Mouse (Mus musculus) megakaryocyte, adult 5-6 weeks (primary cell): ENCODE measurements at regions not wholly inside any gene's neighbourhood (a gene's known extent, or its start where the extent isn't known, plus 50 kb on each side); places are given as distances from the start of the nearest gene placed in this dataset.

ENCODE experiments used
- ATAC-seq: 2 replicates; pipeline ENCODE4 v1.8.0; 2016; ENCODE audit warnings: mild to moderate bottlenecking, inconsistent platforms; ENCODE audit not compliant: poor library complexity, severe bottlenecking

DNA sequence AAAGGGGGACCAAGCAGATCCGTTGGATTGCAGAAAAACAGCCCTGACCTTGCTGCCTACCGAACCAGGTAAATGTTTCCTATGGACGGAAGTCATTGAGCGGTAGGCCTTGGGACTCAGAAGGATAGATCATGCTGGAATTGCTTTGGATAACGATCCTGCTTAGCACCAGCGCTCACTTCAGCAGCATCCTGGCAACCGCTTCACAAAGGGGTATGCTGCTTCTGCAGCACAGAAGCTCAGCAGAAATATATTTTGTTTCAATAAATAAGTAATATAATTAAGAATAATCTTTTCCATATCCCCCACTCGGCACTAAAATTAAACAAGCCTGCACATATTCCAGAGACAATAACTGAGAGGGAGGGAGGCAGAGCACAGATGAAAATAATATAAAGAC is 296.0 kb downstream of the Meis1 start:
- ATAC-seq = no peak

DNA sequence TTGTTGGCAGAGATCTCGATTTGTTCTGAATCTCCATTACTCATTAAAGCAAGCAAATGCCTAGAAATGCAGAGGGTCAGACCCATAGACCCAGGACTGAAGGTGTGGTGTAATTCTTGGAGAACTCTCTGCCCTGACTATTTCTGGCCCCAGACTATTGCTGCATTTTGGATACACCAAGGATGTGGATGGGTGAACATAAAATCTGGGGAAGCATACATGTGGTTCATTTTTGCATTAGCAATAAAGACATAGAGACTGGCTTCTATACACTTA is 303.0 kb downstream of the Meis1 start:
- ATAC-seq = no peak

DNA sequence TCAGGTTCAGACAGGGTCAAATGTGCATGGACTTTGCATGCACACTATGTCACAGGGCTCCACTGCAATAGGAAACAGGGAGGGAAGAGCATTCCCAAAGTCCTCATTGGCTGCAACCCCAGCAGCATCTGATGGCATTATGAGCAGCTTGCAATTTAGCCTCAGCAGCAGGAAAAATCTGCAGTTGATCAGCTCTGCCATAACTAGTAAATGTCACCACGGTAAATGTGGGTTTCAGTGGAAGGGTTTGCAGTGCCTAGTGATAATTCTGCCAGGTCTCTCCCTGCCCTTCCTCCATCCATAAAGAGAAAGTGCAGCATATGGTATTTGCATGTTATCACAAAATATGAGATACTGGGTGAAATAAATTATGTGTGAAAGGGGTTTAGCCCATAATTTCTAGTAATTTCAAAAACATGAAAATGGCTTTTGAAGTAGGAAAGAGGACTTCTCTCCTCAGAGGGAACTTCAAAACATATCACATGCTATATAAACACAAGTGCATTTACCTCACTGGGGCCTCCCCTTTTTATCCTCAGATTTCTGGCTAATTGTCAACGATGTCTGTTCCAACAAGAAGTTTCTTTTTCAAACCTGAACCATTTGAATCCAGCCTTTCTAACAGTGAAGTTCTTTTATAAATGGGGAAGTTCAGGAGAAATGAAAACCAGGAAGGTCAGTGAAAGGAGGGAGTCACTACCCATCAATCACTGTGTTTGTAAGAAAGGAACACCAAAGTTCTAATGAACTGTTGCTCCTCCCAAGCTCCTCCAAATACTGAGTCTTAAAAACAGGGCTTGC is 303.5 kb downstream of the Meis1 start:
- ATAC-seq = no peak

DNA sequence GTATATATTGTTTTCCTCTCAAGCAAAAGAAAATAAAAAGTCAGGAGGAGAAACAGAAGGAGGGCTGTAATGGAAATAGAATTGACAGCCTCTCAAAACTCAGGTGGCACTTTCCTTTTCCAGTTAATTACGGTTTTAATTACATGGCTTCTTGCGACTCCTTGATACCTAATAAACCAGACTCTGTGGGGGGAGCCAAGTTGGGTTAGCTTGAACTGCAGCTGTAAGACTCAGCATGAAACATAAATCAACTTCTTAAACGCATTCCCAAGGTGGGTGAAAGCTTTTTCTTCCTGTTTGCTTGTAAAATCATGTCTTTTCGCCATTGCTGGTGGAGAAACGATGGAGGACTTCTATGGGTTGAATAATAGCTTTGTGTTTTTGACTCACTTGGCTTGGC is 304.4 kb downstream of the Meis1 start:
- ATAC-seq = no peak

DNA sequence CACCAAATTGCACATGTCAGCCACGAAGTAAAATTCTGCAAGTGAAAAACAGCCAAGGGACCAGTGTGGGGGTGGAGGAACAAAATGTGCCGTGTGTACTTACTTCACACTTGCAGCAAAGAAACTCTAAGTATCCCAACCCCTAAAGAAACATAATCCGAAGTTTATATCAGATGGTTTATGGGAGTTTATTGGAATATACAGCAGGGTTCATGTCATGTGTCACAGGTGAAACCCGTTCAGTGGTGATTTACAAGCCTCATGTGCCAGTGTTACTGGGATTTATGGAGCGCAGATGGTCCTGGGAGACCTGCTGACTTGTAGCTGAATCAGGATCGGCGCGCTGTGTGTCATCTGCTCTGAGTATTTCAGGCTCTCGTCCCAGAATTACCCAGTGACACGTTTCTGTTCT is 306.1 kb downstream of the Meis1 start:
- ATAC-seq = no peak

DNA sequence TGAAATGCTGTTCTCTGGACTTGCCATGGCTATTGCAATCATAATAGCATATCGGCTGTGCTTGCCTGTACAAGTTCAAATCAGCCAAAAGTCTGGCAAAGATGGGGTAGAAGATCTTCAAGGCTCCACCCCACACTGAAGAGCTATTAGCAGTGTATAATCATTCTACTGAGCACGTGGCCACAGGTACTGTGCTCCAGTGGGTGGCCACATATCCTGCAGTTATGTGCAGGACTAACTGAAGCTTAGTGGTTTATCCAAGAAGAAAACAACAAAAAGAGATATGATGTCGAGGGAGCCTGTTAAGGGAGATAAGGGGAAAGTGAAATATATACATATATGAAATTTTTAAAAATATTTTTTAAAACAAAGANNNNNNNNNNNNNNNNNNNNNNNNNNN is 309.2 kb downstream of the Meis1 start:
- ATAC-seq = no peak

DNA sequence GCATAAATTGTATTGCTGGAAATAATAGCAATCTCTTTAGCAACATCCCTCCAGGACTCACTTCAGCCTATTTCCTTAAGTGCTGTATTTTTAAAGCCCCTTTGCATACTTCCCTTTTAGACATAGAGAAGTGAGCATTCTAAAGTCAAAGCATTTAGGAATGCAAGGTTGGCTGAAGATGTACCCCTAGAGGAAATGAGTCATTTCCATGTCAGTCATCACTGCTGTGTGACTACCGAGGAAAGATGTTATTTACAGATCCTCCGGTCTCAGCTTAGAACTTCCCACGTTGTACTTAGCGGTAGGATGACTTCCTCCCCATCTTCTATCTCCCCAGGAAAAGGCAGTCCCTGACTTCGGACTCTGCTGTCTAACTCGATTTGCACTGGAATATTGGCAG is 337.2 kb downstream of the Meis1 start:
- no peak for ATAC-seq

DNA sequence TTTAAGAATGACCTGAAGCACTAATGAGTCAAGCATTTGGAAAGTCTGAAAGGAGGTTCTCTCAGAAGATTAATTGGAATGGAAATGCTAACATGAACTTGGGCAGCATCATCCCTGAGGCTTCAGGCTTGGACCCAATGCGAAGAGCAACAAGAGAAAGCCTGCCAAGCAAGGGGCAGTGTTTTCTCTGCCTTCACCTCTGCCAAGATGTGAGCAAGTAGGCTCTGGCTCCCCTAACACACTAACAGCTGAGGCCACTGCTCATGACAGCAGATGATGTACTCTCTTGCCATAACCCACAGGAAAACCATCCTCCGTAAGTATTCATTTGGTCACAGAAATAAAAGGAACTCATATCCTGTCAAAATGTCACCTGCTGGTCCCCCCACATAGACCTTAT is 341.9 kb downstream of the Meis1 start:
- no peak for ATAC-seq

DNA sequence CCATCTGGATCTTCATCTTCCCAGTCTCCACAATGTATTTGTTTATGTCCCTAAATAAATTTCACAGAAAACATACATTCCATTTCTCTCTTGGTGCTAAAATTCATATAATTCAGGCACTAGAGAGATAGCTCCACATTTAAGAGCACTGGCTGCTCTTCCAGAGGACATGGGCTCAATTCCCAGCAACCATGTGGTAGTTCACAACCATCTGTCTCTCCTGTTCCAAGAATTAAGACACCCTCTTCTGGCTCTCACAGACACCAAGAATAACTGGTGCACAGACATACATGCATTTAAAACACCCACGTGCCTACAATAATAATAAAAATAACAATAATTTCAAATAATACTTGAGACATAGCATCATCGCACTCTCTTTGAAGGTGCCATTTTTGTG is 347.8 kb downstream of the Meis1 start:
- no peak for ATAC-seq

DNA sequence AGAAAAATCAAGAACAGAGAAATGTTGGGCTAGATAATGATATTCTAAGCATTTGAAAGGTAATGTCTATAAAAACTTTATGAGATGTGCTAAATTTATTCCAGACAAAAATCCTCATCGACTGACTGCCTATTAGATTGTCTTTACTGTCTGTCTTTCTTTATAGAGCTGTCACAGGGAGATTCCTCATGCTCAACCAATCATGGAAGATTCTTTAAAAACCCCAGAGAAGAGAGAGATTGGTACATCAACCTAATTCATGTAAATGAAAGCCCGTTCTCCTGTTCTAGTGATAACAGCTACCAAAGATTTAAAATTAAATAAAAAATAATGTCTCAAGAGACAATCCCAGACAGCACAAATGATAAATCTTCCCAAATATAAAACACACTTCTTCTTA is 349.5 kb downstream of the Meis1 start:
- ATAC-seq = no peak

DNA sequence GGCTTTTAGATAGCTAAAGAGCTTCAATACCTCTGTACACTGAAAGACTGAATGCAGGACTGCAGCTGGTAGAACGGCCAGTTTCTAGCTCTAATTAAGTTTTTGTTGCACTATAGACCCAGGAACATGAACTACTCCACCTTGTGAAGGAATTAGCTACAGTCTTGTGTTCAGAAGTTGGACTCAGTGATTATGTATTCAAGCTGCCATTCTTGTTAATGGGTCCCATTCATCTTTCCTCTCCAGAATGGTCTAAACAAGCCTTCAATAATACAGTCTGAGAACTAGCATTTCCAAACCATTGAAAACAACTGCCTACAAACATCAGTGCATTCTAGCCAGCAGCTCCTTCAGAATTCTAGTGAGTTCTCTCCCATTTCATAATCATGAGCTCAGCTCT is 362.4 kb downstream of the Meis1 start:
- no peak for ATAC-seq

DNA sequence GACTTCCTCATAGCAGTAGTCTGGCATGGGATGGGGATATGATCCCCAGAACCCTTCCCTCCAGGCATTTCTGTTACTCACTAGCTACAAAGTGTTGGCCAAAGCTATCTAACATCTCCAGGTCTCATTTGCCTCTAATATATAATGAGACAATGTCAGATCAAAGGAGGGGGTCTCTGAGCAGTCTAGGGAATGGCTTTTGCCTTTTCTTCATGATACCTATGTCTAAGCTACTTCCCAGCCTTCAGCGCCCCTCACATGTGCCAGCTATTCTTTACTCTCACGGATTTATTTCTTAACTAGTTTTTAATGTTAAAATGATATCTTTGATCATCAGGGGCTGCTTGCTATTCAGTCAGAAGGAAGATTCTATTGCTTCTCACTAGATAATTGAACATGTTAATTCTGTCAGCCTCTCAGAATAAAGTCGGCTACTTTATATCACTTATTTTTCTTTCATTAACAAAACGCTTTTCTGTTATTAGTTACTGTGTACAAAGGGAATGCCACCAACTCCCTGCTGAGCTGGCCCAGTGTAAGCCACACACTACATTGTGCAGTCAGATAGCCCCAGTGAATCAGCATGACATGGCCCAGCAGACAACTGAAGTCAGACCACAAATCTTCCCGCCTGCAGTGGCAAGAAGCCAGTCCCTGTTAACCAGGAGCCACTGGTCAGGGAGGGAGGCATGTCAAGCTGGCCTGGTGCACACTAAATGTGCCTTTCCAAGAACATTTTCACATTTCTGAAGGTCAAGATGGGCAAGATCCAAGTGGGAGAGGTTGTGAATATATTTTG is 386.6 kb downstream of the Meis1 start:
- no peak for ATAC-seq

DNA sequence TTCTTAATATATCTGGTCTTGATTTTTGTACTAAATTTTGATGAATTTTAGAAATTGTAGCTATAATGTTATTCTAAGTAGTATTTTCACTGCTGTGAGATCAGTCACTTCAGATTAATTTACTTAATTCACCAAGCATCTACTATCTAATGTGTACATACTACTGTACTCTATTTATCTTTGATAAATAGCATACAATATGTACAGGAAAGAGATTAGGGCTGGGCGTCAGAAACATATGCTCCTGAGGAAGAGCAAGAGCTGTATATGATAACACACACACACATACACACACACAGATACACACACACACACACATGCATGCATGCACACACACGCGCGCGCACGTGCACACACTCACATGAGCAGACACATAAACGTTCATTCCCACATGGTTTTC is 387.2 kb downstream of the Meis1 start:
- ATAC-seq = no peak

DNA sequence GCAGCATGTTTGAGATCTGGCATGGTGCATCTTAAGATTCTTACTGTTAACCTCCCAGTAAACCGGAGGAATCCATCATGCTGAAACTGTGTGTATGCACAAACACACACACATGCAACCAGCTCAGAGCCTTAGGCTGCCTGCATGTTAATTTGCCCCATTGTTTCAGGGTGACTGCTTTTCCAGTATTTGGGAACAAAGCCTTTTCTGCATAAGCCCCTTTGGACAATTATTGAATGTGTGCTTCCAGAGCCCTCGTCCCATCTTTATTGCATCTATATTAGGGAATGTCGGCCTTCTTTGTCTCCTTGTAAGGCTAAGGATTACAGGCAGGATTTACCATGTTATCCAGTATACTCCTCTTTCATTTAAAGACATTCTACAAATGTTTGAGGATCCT is 397.0 kb downstream of the Meis1 start:
- ATAC-seq = no peak

DNA sequence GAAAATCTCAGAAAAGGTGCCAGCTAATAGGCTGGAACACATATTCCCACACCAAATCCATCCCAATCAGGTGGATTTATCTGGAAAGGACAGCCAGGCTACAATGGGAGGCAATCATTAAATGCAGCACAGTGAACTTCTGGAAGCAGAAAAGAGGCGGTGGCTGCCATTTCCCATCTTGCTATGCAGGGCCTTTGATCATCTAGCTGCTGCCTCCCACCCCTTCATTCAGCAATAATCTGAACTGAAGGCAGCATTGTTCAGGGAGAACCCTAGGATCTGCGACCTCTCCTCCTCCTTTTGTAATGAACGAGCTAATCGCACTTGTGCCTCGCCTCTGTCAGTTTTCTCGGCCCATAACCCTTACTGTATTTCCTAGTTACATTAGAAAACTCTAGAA is 413.9 kb downstream of the Meis1 start:
- ATAC-seq = no peak

DNA sequence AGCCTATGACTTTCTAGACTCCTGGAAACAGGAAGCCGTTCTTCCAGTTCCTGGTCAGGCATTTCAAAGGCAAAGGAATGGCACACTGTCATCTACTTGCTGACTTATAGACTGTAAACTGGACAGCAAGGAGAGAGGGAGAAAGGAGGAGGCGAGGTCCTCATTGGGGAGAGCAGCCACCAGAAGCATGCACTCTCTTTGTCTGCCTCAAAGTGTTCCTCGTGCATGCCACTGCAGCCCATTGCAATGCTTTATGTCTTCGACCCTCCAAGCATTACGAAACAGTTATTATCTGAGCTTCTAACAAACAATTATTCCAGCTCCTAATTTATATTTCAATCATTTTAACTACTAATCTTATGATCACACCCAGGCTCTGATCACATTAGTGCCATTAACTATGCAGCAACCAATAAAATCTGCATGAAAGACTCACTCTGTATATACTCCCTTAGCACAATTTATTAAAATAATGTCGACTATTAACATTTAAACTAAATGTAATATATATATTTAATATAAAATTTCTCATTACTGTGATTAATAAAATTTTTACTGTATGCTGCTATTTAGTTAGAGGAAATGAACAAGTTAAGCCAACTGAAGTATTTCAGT is 417.1 kb downstream of the Meis1 start:
- no peak for ATAC-seq

DNA sequence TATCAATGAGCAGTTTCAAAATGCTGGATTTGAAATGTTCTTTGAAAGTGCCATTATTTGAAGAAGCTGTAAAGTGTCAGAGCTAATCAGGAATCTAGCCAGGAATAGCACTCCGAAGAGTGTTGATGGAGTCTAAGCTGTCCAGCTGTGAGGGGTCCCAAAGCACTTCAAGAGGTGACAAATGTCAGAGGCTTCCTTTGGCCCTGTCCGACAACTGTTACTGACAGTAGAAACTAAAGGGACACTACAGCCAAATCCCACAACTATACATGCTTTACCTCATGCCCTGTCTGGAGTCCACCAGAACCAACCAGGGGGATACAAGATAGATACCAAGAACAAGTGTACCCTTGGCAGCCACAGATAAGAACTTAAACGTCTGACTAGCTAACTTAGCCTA is 420.4 kb downstream of the Meis1 start:
- no peak for ATAC-seq

DNA sequence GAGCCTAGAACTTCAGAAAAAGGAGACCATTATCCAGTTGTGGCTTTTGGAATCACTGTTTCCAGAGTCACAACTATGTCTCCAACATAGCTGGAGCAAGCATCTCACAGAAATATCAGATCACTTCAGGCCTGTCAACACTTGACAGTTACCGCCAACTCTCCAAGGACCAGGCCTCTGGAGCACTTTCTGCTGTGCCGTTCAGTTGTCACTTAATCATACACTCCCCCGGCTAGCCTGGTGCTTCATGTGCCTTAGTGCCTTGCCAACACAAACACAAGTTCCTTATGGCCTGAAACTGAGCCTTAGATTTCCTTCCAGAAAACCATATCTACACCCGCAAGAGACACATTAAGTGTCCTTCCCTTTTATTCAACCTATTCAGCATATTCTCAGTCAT is 421.8 kb downstream of the Meis1 start:
- no peak for ATAC-seq

DNA sequence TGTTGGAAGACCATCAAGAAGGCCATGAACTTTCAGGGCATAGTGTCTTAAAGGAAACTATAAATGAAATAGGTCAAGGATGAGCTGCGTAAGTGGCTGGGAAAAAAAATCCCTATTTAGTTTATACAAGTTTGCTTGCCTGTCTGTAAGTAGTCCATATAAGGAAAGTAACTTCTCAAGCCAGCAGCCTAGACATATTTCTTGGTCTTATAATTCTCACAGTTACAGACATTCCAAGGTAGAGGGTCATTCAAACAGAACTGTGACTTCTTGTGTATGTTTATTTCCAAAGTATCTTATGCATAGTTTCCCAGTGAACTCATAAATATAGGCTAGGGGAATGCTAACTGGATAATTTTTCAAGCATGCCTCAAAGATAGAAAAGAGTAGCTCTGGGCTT is 428.3 kb downstream of the Meis1 start:
- no peak for ATAC-seq

DNA sequence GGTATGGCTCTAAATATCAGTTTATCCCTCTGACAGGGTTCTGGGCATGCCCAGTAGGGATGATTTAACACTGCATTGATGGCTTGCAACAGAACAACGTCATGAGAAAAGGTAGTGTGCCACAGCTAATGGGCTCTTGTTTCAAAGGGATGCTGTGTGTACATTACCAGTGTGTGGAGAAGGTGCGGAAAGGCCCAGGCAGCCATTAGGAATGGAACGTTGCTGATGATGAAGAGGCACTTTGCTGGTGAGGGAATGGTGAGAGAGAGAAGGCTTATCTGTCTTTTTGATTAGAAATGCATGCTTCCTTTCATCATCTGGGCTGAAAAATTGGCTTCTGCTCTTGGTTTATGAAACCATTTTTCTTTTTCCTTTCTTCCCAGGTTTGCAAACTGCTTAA is 432.3 kb downstream of the Meis1 start:
- ATAC-seq = no peak

DNA sequence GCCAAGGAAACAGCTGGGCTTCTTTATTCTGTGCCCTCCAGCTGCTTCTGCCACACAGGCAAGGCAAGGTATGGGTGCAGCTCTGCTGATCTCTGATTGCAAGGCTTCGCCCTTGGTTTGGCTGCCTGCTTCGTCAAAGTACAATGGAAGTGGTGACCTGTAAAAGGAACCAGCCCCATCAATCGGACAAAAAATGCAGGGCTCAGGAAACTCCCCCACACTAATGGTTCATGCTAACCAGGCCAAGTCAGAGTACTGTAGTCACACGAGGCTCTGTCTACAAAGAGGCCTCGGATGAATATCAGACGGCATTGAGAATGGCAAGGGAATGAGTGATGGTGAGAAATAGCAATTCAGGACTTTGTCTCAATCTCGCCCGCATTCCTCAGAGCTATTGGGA is 433.8 kb downstream of the Meis1 start:
- no peak for ATAC-seq

DNA sequence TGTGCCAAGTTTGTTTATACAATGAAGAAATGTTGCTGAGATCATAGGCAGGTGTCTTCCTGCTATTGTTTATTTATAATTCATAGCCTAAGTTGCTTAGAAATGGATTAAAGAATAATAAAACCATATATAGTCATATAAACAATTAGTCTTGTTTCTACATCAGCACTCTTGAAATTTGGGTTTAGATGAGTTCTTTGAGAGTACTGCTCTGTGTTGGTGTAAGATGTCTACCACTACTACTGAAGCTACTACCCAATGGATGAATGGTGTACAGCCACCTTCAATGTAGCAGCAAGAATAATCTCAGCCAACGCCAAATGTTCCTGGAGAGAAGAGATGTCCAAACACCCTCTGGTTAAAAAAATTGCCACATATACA is 436.0 kb downstream of the Meis1 start:
- ATAC-seq = no peak
